Mouse (Mus musculus) kidney, adult 8-10 months (tissue): Measurements from ENCODE around the gene Slc39a11.

Source experiments
- DNase-seq, 2 experiments: peaks; one replicate each; pipeline ENCODE4 v3.0.0; 2022

Gene Slc39a11

GRCm38 (mm10) chr11:113631862-113632261 is 18.0 kb downstream of the Slc39a11 start:
- DNase-seq: no peak

- no peak for DNase-seq
Measured at GRCm38 (mm10) chr11:113631302-113631701, 18.6 kb downstream of the Slc39a11 start.

- no peak for DNase-seq
Measured at GRCm38 (mm10) chr11:113630642-113631041, 19.2 kb downstream of the Slc39a11 start.

- DNase-seq: peak in 1 of 2 experiments; percentile 21
Measured at GRCm38 (mm10) chr11:113627785-113628184, 22.1 kb downstream of the Slc39a11 start.

- DNase-seq: no peak
Measured at GRCm38 (mm10) chr11:113625437-113625836, 24.4 kb downstream of the Slc39a11 start.

GRCm38 (mm10) chr11:113622028-113622427 is 27.9 kb downstream of the Slc39a11 start:
- no peak for DNase-seq

GRCm38 (mm10) chr11:113621001-113621400 is 28.9 kb downstream of the Slc39a11 start:
- DNase-seq: no peak

- DNase-seq: no peak
Measured at GRCm38 (mm10) chr11:113619420-113620080, 30.3 kb downstream of the Slc39a11 start.

- DNase-seq: peak; percentile 67 to 77
Measured at GRCm38 (mm10) chr11:113618672-113619419, 31.0 kb downstream of the Slc39a11 start, which contains the start of gene Sstr2. Sstr2 (plus strand) TSS chr11:113619342.

GRCm38 (mm10) chr11:113618303-113618671 is 31.6 kb downstream of the Slc39a11 start:
- DNase-seq: no peak

- peak; percentile 24 to 72 for DNase-seq
Measured at GRCm38 (mm10) chr11:113617132-113617911, 32.6 kb downstream of the Slc39a11 start.

GRCm38 (mm10) chr11:113614476-113614875 is 35.4 kb downstream of the Slc39a11 start:
- no peak for DNase-seq

- DNase-seq: peak in 1 of 2 experiments; percentile 44
Measured at GRCm38 (mm10) chr11:113611664-113612611, 37.9 kb downstream of the Slc39a11 start.

- DNase-seq: no peak
Measured at GRCm38 (mm10) chr11:113611112-113611646, 38.7 kb downstream of the Slc39a11 start.

- peak; percentile 31 to 43 for DNase-seq
Measured at GRCm38 (mm10) chr11:113610266-113610665, 39.6 kb downstream of the Slc39a11 start.

GRCm38 (mm10) chr11:113609581-113609980 is 40.3 kb downstream of the Slc39a11 start:
- peak in 1 of 2 experiments; percentile 45 for DNase-seq

GRCm38 (mm10) chr11:113607556-113607955 is 42.3 kb downstream of the Slc39a11 start:
- DNase-seq: no peak

GRCm38 (mm10) chr11:113601616-113602343 is 48.1 kb downstream of the Slc39a11 start:
- no peak for DNase-seq

GRCm38 (mm10) chr11:113600526-113601245 is 49.2 kb downstream of the Slc39a11 start:
- DNase-seq: peak; percentile 31 to 47

- DNase-seq: no peak
Measured at GRCm38 (mm10) chr11:113597632-113598031, 52.2 kb downstream of the Slc39a11 start.
